In genomic region chr4:148660174-148660573, GRCm38 (mm10) we compare ENCODE assay signal across 26 mouse cellular contexts. TPM values are rescaled to one million over a fixed set of nuclear protein-coding genes. Genes with fewer than 3 reads are reported as not detected.
"Had no signal": no experiment of that assay in that cellular context is flagged by ENCODE, and none has a peak within 500 bp of the region (broad histone marks: within the 10 kb centered on the region; RNA-seq: fewer than 3 reads in every experiment).

No protein-coding gene starts in this region.

- H3K4me3 ChIP-seq: lung, embryonic 15.5 days; megakaryocyte, embryonic 14.5 days; midbrain, embryonic 10.5 days; midbrain, embryonic 12.5 days; myocyte; neural tube, embryonic 13.5 days; neural tube, embryonic 15.5 days had no signal

- H3K9ac ChIP-seq: liver, postnatal 0 days; lung, embryonic 15.5 days; midbrain, embryonic 12.5 days; neural tube, embryonic 13.5 days; neural tube, embryonic 15.5 days had no signal

- DNase-seq: liver, postnatal 0 days; lung, adult 2 months; lung, postnatal 14 days; lung, postnatal 36 days; midbrain, embryonic 14.5 days; retina, postnatal 1 day; right cerebral cortex, adult 18-20 months; right cerebral cortex, postnatal 25 days; right cerebral cortex, postnatal 4 days; spleen, adult 18-20 months; thymus, adult 18-20 months; thymus, postnatal 14 days; thymus, postnatal 36 days had no signal

- H3K9me3 ChIP-seq: lung, embryonic 15.5 days; megakaryocyte, embryonic 14.5 days; midbrain, embryonic 10.5 days; midbrain, embryonic 12.5 days; neural tube, embryonic 13.5 days; neural tube, embryonic 15.5 days had no signal

- H3K27ac ChIP-seq: lung, embryonic 15.5 days; macrophage; midbrain, embryonic 10.5 days; midbrain, embryonic 12.5 days; neural tube, embryonic 13.5 days; neural tube, embryonic 15.5 days had no signal

- H3K4me2 ChIP-seq: lung, embryonic 15.5 days; midbrain, embryonic 12.5 days; neural tube, embryonic 13.5 days; neural tube, embryonic 15.5 days had no signal

- ATAC-seq: liver, postnatal 0 days; lung, postnatal 0 days; midbrain, embryonic 16.5 days had no signal

- H3K36me3 ChIP-seq: lung, embryonic 15.5 days; midbrain, embryonic 10.5 days; midbrain, embryonic 12.5 days; neural tube, embryonic 13.5 days; neural tube, embryonic 15.5 days had no signal

- H3K27me3 ChIP-seq: neural tube, embryonic 15.5 days had no signal

RNA-seq across cellular contexts. Expression of gene Gm572, which starts 17.1 kb away (rescaled TPM):
- polyA plus RNA-seq: liver, postnatal 0 days; lung, embryonic 15.5 days; lung, postnatal 0 days; macrophage; midbrain, embryonic 12.5 days; midbrain, embryonic 14.5 days; midbrain, embryonic 16.5 days; neural tube, embryonic 11.5 days; neural tube, embryonic 13.5 days; neural tube, embryonic 15.5 days; stomach, embryonic 14.5 days; thymus, postnatal 0 days had no signal

RNA-seq across cellular contexts. Expression of gene Masp2, which starts 57.8 kb away (rescaled TPM):
- polyA plus RNA-seq: lung, postnatal 0 days; midbrain, embryonic 12.5 days; stomach, embryonic 14.5 days had no signal
